Mouse (Mus musculus) right cerebral cortex, postnatal 10 days (tissue): ENCODE data around the gene Olfr617.
"Not testable (repeated sequence)": the region's sequence is repeated elsewhere in the genome, so short reads cannot be mapped to it uniquely, and the experiment has no call there.

Experiments used
- DNase-seq, 2 experiments: peaks; one replicate each; pipeline ENCODE4 v3.0.0; 2021; ENCODE audit warnings: low spot score in 2 of 2

The Olfr617 gene

DNA sequence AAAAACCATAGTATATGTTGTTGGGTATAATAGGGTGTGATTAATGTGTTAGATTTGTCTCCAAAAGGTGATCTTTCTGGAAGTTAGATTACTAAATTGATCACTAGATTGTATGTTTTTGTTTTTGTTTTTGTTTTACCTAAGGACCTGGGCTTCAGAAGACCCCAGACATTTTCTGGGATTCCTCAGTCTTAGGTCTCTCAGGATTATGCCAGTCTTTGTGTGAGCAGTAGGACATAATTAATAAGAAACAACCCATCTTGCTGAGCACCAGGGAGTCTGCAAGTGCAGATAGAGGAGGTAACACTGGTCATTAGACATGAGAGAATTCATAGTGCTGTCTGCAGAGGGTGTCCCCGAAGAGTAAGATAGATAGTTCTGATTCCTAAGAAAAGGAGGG is at the start of gene Olfr617:
TSS of gene Olfr617 (plus strand) at position 301 of the 400 bp plus-strand sequence.
- no peak for DNase-seq

DNA sequence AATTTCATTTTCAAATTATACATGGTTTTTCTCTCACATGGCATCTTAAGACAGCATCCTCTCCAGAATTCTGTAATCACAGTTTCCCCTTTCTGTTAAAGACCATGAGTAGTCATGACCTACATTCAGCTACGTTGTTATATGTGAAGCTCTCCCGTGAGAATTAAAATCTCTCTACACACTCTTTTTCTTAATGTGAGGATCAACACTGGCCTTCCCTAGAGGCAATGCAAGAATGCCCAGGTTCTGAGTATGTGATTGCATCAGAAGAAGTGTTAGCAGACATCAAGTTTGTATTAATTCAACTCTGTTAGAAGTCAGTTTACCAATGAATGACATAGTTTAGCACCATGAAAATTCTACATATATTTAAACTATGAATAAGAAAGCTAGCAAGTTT is 30.2 kb upstream of the Olfr617 start, which contains the start of gene Olfr612:
TSS of gene Olfr612 (minus strand) at position 101 of the 400 bp plus-strand sequence.
- not testable (repeated sequence) for DNase-seq

- DNase-seq: no peak
Measured at GRCm38 (mm10) chr7:103547774-103548173, 25.1 kb upstream of the Olfr617 start, which contains the start of gene Olfr613. Olfr613 (plus strand) TSS chr7:103548074.

DNA sequence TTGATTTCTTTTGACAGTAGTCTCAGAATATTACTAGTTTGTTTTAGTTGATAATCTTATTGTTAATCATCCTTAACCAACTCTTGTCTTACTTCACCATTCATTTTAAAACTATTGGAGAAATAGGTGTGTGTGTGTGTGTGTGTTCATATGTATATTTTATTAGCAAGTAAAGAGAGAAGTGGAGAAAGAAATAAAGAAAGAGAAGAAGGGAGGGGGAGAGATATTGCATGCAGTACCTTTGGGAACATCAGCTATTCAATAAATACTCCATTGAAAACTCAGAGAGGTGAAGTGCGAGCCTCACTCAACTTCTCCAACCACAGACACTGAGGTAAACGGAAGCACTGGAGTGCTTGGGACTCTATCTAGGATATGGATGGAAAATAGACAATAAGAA is 17.1 kb upstream of the Olfr617 start, which contains the start of gene Olfr615:
TSS of gene Olfr615 (plus strand) at position 301 of the 400 bp plus-strand sequence.
- DNase-seq: no peak

DNA sequence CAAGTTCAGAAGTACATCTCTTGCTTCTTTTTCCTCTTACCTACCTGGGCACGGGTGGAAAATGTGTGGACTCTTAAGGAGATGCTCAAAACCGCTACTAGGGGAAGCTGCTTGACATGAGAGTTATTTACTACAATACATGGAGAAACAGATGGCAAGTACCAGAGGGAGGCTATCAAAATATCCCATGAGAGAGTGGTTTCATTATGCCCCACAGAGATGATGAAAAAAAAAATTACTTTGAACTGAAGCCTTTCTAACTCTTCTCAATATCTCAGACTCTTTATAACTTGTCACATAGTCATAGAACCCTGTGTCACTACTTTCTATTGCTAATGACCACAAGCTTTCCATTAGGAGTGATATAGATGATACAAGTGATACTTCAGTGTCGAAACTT is 3.8 kb upstream of the Olfr617 start, which contains the start of gene Olfr616:
TSS of gene Olfr616 (minus strand) at position 101 of the 400 bp plus-strand sequence.
- DNase-seq: no peak

DNA sequence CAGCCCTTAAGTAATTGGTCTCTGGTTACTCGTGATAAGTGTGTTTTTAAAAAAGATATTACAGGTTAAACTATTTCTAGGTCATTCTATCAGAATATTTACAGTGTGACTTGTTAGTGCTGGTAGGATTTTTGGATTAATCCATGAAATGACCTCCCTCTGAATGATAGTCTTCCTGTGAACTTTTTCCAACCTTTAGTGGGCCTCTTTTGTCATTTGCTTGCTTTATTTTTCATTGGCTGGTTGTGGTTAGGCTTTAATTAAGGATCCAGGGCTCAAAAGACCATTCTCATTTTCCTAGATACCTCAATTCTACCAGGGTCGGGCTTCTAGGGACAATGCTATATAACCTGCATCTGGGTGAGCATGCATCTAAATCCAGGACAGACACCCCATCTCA is 16.9 kb downstream of the Olfr617 start, which contains the start of gene Olfr618:
TSS of gene Olfr618 (plus strand) at position 301 of the 400 bp plus-strand sequence.
- no peak for DNase-seq

DNA sequence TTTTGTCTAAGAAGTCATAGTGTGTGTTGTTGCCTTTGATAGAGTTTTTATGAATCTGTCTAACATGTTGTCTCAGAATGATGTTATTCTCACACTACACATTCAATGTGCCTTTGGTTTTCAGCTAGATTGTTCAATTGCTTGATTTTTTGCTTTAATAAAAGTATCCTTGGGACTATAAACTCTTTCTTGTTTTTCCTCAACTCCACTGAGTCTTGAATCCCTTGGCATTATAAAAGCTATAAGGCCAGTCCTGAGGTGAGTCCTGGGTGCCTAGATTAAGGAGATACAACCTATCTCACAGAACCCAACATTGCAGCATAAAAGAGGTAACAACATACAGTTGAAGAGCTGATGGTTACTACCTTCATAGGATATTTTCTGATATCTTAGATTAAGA is 27.4 kb downstream of the Olfr617 start, which contains the start of gene Olfr619:
TSS of gene Olfr619 (plus strand) at position 301 of the 400 bp plus-strand sequence.
- no peak for DNase-seq

DNA sequence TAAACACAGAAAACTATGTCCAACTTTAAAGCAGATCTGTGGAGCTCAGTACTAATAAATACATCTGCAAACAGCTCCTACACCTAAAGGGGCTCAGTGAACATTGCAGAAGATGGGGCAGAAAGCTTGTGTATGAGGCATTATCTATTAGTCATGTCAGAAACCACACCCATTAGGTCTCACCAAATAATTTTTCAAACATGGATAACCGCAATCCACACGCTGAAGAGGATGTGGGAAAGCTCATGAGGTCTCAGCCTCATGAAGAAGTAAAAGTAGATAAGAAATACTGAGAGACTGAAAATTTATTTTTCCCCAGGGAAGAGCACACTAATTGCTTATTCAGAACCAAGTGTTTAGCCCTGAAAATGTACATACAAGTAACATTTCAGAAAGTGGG is 34.6 kb downstream of the Olfr617 start:
- DNase-seq: no peak

DNA sequence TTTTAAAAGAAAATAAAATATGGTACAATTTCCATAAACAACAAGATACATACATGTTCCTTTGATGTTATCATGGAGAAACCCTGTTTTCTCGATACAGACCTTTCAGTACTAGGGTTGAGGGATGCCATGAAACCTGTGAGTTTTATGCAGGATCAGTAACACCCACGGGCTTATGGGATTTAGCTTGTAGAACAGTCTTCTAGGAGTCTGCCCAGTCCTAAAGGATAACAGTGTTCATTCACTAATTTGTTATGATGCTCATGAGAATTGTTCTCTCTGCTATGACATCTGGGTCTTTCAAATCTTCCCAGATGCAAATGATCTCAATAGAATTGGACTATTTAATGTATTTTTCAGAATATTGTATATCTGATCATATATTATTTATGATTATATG is 39.6 kb downstream of the Olfr617 start, which contains the start of gene Olfr620:
TSS of gene Olfr620 (minus strand) at position 101 of the 400 bp plus-strand sequence.
- no peak for DNase-seq
